Mouse (Mus musculus): ENCODE measurements at regions not wholly inside any gene's neighbourhood (a gene's known extent, or its start where the extent isn't known, plus 50 kb on each side); places are given as distances from the start of the nearest gene placed in this dataset.
"Not testable (repeated sequence)": the region's sequence is repeated elsewhere in the genome, so short reads cannot be mapped to it uniquely, and the experiment has no call there.

GRCm38 (mm10) chr14:88092967-88093366 lies 378.2 kb downstream of the Pcdh20 start:
- DNase-seq = no peak

DNA sequence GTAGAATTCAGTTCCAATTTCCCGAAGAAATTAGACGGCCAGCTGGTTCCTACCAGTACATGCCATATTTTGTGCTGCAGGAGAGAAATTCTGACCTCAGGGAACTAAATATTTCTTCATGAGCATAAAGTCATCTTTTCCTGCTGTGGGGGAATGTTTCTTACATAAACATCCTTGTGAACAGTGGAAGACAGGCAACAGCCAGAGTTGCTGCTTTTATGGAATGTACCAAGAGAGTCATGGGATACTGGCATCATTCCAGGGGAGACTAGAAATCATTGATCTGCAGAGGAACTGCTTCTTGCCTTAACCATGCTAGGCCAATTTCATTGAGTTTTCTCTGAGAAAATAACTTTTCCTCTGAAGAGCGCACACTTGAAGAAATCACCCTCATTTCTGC lies 386.3 kb downstream of the Pcdh20 start:
- DNase-seq = peak; percentile 19

DNA sequence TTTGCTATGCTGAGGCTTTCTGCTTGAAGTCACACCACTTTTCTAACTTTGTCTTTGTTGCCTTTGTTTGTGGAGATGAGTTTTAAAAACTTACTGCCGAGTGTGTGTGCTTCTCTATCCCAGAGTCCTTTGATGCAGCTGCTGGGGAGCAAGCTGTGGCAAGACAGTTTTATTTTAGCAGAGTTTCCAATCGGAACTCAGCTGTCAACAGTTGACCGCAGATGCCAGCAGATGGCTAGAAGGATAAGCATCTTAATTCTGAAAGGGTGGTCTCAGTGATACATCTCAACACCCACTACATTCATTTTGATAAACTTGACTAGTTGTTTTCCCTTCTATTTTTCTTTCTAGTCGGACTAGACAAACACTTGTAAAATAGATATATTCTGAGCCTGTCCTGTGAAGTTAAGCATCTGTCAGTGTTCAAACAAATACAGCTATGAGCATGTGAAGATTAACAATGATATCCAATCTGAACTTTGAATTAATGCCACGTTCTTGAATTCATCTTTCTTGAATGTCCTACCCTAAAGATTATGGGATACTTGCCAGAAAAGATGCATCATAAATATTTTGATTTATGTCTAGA lies 398.2 kb downstream of the Pcdh20 start:
- no peak for DNase-seq

DNA sequence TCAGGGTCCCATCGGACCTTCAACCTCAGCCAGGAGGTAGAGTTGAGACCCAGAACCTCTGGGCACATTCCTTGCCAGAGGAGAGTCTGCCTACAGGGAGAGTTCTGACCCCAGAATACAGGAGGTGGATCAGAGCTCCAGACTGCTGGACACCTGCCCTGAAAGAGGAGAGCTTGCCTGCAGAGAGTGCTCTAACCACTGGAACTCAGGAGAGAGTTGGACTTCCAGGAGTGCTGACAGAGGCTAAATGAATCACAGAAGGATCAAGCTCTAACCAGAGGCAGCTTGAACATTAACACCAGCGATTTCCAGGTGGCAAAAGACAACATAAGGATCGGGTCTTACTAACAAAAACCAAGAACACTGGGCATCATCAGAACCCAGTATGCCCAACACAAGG lies 423.6 kb downstream of the Pcdh20 start:
- not testable (repeated sequence) for DNase-seq

GRCm38 (mm10) chr14:88013882-88014281 lies 457.3 kb downstream of the Pcdh20 start:
- DNase-seq = no peak

DNA sequence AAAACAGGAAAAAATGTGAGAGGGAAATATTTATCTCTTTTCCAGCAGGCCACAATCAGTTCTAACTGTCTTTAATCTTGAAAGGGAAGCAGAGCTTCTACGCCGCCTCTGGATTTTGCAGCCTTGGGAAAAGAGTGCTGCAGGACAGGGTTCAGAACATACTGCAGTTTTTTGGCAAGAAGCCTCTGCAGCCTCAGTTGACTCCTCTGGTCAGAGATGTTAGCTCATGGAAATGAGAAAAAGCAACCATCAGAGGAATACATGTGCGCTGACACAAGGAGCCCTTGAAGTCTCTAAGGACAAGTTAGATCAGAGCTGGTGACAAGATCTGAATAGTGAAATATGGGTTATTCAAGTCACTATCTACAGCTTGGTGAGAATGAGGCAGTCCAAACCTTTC lies 458.0 kb downstream of the Pcdh20 start:
- DNase-seq = no peak

DNA sequence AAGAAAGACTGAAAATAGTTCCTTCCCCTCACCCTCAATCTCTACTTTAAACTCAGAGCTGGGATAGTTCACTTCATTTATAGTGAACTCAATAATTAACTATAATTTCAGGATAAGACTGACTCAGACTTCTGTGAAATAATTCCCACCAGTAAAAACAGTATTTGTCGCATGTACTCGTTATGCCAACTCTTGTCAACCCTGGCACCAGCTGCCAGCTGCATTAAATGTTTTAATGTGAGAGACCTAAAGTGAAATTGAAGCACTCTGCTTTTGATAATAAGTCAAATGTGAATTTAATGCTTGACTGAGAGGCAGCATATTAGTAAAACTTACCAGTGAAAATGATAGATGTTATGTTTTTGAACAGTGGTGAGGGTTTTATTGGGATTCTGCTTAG lies 474.6 kb downstream of the Pcdh20 start:
- no peak for DNase-seq

Data from lung, postnatal 36 days (tissue).